Mouse (Mus musculus) gonadal fat pad, adult 2 months (tissue): ENCODE data around the gene Chrna4. TPM values are rescaled to one million over a fixed set of nuclear protein-coding genes. Genes with fewer than 3 reads are reported as not detected.

Experiments used
- DNase-seq: peaks from one replicate; pipeline ENCODE4 v3.0.0-alpha.2; 2012; ENCODE audit warnings: low read depth
- polyA plus RNA-seq: library from polyadenylated mRNA; depleted of rRNA; stranded (reverse); fragments of >200 nt; gene quantifications from 2 replicates; pipeline ENCODE4 v1.2.3, GENCODE M21; 2012; rRNA removed

Chrna4 gene
- polyA plus RNA-seq, result 0.07 and 0.15 TPM in 2 replicates

- no peak for DNase-seq
Observed at GRCm38 (mm10) chr2:181043437-181043836, at the start of gene Chrna4. TSS of gene Chrna4 (minus strand) at chr2:181043546.

DNA sequence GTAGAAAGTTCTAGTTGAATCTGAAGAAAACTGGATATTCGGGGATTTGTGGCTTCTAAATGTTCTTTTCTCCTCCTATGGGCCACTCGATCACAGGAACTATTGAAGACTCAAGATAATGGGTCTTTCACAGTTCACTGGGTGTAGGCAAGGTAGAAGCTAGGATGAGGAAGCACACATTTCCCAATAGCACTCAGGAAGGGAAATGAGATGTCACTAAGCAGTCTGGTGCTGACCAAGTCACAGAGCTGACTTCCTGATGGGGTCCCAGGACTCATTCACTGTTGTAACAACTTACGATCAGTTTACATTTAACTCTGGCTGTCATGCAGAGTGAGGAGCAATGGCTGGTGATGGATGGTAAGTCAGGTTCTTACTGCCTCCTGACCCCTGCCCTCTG lies 46.8 kb upstream of the Chrna4 start:
- no peak for DNase-seq

GRCm38 (mm10) chr2:181084997-181085396 lies 41.7 kb upstream of the Chrna4 start:
- DNase-seq, result no peak

DNA sequence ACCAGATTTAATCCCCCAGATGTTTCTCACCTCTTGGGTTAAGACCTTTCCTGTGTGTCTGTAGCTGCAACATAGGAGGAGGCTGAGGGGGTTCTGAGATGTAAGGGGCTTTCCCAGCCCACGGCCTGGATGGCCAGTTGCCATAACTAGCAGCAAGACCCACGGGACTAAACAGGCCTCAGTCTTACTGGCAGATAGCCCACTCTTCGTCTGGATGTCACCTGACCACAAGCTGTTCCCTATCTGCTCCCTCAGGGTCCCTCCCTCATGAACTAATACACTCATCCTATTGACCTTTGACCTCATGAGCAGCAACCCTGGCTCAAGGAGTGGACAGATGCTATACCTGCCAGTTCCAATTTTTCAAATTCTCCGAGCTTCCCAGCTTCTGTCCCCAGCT lies 40.6 kb upstream of the Chrna4 start:
- no peak for DNase-seq

DNA sequence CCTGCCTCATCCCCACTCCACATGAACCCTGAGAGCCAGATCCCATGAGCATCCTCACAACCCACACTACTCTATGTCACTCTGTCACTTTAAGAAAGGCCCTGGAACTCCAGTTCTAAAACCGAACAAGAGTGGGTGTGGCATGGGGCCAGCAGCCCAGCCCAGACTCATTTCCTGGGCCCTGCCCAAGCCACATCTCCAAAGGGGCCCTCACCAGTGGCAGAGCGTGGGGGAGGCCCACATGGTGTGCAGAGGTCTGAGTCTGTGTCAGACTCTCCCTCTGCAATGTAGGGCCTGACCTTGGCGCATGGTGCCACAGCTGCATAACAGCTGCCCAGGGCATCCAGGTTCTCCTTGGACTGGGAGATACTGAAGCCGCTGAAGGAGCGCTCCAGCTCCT lies 37.5 kb upstream of the Chrna4 start:
- DNase-seq, result no peak

- no peak for DNase-seq
Observed at GRCm38 (mm10) chr2:181079518-181079917, 36.2 kb upstream of the Chrna4 start.

- no peak for DNase-seq
Observed at GRCm38 (mm10) chr2:181078908-181079307, 35.6 kb upstream of the Chrna4 start.

DNA sequence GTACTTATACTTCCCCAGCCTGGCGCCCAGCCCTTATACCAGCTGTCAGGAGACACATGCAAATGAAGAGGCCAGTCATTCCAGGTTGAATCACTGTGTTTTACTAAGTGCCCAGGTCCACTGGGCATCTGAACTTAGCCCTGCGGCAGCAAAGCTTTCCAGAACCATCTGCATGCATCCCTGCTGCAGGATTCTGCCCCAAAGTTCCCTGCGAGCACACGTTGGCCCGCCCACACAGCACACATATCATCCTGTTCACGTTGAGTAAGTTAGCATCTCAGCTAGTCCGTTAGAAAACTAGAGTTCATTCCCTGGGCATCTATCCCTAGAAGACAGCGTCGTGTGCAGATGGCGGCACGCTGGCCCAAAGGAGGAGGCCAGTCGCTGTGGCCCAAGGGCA lies 32.2 kb upstream of the Chrna4 start:
- no peak for DNase-seq

GRCm38 (mm10) chr2:181072403-181072714 lies 29.0 kb upstream of the Chrna4 start:
- no peak for DNase-seq

DNA sequence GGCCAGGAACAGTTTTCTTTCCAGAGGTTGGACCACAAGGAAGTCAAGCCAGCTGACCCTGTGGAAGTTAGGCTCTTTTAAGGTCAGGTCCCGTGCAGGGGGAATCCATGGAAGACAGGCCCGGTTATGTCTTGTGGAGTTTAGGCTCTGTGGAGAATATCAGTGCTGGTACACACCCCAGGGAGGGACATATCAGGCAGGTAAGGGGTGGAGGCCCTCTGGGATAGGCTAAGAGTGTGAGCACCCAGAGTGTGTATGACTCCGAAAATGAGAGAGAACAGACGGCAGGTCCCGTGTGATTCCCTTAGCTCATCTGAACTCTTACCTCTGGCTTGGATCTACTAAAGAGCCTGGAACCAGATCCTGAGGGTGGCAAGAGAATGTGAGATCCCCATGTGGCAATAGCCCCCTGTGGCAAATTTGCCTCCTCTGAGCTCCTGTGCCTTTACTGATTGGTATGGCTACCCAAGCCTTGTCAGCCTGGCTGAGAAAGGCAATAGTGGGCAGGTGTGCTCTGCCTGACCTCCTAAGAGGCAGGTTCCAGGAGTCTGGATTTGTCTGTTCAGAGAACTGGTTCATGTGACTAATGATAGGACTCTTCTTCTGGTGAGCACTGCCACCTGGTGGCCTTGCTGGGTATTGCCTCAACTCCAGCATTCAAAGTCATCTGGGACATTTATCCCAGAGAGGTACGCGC lies 28.5 kb upstream of the Chrna4 start:
- no peak for DNase-seq

- no peak for DNase-seq
Observed at GRCm38 (mm10) chr2:181070136-181070535, 26.8 kb upstream of the Chrna4 start.

GRCm38 (mm10) chr2:181068499-181068898 lies 25.2 kb upstream of the Chrna4 start:
- DNase-seq, result no peak

DNA sequence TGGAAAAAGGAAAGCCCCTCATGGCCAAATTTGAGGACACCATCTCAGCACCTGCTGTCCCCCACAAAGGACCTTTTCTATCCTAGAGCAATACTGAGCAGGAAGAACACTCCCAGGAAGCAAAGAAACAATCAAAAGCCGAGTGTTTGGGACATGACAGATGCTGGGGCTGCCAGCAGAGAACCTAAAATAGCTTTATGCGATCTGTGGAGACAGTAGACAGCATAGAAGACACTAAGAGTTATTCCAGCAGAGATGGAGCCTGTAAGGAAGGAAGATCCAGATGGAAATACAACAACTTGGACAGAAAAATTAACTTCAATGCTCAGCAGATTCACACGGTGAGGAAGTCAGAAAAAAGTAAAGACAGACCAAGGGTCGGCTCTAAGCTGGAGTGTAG lies 22.5 kb upstream of the Chrna4 start:
- DNase-seq, result no peak

GRCm38 (mm10) chr2:181060127-181060526 lies 16.8 kb upstream of the Chrna4 start:
- DNase-seq, result no peak

DNA sequence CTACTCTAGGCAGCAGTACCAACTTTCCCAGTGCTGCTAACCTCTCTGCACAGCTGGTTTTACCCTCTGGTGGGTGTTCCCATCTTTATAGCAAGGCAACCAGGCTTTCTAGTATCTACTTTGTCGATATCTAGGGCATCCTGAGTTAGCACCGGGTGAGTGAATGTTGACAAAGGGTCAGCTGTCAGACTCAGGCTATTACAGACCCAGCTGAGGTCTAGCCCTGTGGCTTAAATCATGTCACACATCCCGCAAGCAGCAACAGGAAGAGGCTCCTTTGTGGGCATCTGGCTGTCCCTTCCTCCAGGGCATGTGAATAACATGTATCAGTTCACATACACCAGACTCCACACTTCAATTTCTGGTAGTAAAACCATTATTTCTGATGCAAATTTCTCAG lies 14.8 kb upstream of the Chrna4 start:
- no peak for DNase-seq

- no peak for DNase-seq
Observed at GRCm38 (mm10) chr2:181057341-181057740, 14.0 kb upstream of the Chrna4 start.

DNA sequence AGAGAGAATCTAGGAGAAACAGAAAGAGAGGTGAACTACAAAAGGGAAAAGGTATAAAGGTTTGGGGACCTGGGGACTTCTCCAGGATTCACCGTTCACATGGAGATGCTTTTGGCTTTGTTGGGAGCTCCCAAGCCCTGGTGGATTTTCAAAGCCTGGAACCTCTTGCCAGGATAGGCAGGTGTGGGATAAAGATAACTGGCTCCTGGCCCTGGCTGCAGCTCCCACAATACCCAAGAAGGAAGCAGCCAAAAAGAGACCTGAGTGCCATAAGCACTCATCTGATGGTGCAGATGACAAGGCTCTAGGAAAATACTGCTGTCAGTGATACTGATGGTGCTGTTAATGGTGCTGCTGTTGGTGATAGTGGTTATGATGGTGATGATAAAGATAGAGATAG lies 8.8 kb upstream of the Chrna4 start:
- no peak for DNase-seq

GRCm38 (mm10) chr2:181048986-181049385 lies 5.6 kb upstream of the Chrna4 start:
- no peak for DNase-seq

- no peak for DNase-seq
Observed at GRCm38 (mm10) chr2:181048252-181048945, 5.1 kb upstream of the Chrna4 start.

DNA sequence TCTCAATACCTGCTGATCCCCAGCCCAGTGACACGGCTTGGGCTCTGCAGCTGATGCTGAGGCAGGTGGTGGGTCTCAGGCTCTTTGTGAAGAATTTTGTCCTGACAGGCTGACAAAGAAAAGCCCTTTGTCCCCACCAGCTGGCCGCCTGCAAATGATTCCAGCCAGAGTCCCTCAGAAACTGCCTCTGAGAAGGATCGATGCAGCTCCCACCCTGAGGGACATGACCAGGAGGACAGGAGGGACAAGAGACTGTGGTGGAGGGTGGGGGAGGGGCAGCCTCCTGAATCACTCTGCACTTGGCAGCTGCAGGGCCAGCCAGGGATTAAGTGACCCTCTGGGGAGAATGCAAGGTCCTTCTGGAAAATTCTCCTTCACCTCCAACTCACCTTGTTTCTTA lies 655 bp upstream of the Chrna4 start:
- DNase-seq, result no peak

GRCm38 (mm10) chr2:181042376-181042775 lies 970 bp downstream of the Chrna4 start:
- no peak for DNase-seq

- DNase-seq, result no peak
Observed at GRCm38 (mm10) chr2:181041941-181042340, 1.4 kb downstream of the Chrna4 start.

GRCm38 (mm10) chr2:181039356-181039680 lies 4.0 kb downstream of the Chrna4 start:
- no peak for DNase-seq
